Mouse (Mus musculus): ENCODE data around the gene Lad1.

- TF ChIP-seq CTCF (conservative IDR thresholded peaks at IDR 0.05; ENCODE audit: low read length) (peak; percentile 100), POU5F1 (IDR thresholded peaks at IDR 0.05; ENCODE audit: borderline replicate concordance, low read length) (no peak), NANOG (IDR thresholded peaks at IDR 0.05; ENCODE audit: borderline replicate concordance, low read length) (no peak)
These were observed 7.3 kb upstream of the Lad1 start for GRCm38 (mm10) chr1:135811016-135811646.
